Mouse (Mus musculus) CH12.LX (cell line): ENCODE measurements around the gene Ociad2. TPM values are rescaled to one million over a fixed set of nuclear protein-coding genes. Genes with fewer than 3 reads are reported as not detected.

Experiments
- DNase-seq: peaks from one replicate; pipeline ENCODE4 v3.0.0-alpha.2; 2013; ENCODE audit errors: extremely low read depth
- H3K27ac ChIP-seq: 2 replicates; pipeline ENCODE4 v1.5.1; 2012; ENCODE audit warnings: low read depth, mild to moderate bottlenecking, control low read depth, moderate library complexity; ENCODE audit not compliant: insufficient read depth
- H3K27me3 ChIP-seq: replicated peaks from 2 replicates; pipeline ENCODE3; 2012; ENCODE audit warnings: inconsistent platforms
- H3K36me3 ChIP-seq, 2 experiments: replicated peaks in 1 of 2; 2 replicates each; pipeline versions ENCODE3 to v1.6.1; 2012; ENCODE audit warnings: inconsistent platforms in 1 of 2, low read length in 1 of 2, mild to moderate bottlenecking in 1 of 2, mixed read lengths in 1 of 2, moderate library complexity in 1 of 2; ENCODE audit not compliant: control insufficient read depth in 1 of 2, insufficient read depth in 1 of 2
- H3K4me1 ChIP-seq, 2 experiments: 2 replicates each; pipeline ENCODE4 v1.6.1; 2012; ENCODE audit warnings: inconsistent platforms in 1 of 2, moderate library complexity in 1 of 2; ENCODE audit not compliant: insufficient read depth in 2 of 2, control insufficient read depth in 1 of 2
- H3K4me2 ChIP-seq: 2 replicates; pipeline ENCODE4 v1.6.1; 2012; ENCODE audit warnings: low read depth, mild to moderate bottlenecking, control low read depth; ENCODE audit not compliant: poor library complexity, insufficient read depth, severe bottlenecking
- H3K4me3 ChIP-seq, 3 experiments: fragments of 150-350 bp in 1 of 3; sonication (generic) in 1 of 3; replicated peaks in 1 of 3; 2 replicates each; pipeline versions ENCODE3 to v1.5.1; 2011 to 2012; ENCODE audit warnings: low read depth in 2 of 3, low read length in 2 of 3, mild to moderate bottlenecking in 2 of 3, moderate library complexity in 2 of 3, control low read depth in 1 of 3, improper control_type of control experiment in 1 of 3, inconsistent platforms in 1 of 3, mixed read lengths in 1 of 3; ENCODE audit not compliant: poor library complexity in 1 of 3
- H3K79me2 ChIP-seq: replicated peaks from 2 replicates; pipeline ENCODE4 v1.6.1; 2012; ENCODE audit warnings: mild to moderate bottlenecking, moderate library complexity; ENCODE audit not compliant: control insufficient read depth, poor library complexity, insufficient read depth, severe bottlenecking; ENCODE audit errors: extremely low read depth
- H3K9ac ChIP-seq: 2 replicates; pipeline ENCODE4 v1.6.1; 2012; ENCODE audit warnings: low read depth, mild to moderate bottlenecking, control low read depth, moderate library complexity; ENCODE audit not compliant: insufficient read depth
- H3K9me3 ChIP-seq: replicated peaks from 2 replicates; pipeline ENCODE3; 2012; ENCODE audit warnings: low read length, inconsistent platforms, mixed read lengths
- BHLHE40 ChIP-seq: IDR thresholded peaks from 2 replicates; pipeline ENCODE4 v1.6.1; 2011; ENCODE audit warnings: mild to moderate bottlenecking, low read depth, low read length, improper control_type of control experiment
- CHD1 ChIP-seq: IDR thresholded peaks from 2 replicates; pipeline ENCODE4 v1.6.1; 2012; ENCODE audit warnings: low read depth, low read length, improper control_type of control experiment, inconsistent platforms
- E2F4 ChIP-seq: IDR thresholded peaks from 2 replicates; pipeline ENCODE4 v1.6.1; 2011; ENCODE audit warnings: low read depth, low read length, improper control_type of control experiment; ENCODE audit not compliant: insufficient replicate concordance
- ELF1 ChIP-seq: IDR thresholded peaks from 2 replicates; pipeline ENCODE4 v1.6.1; 2014; ENCODE audit warnings: low read depth, mild to moderate bottlenecking, inconsistent platforms, low read length, improper control_type of control experiment
- IRF4 ChIP-seq: IDR thresholded peaks from 2 replicates; pipeline ENCODE4 v1.6.1; 2014; ENCODE audit warnings: low read depth, mild to moderate bottlenecking, inconsistent platforms, low read length, improper control_type of control experiment
- KAT2A ChIP-seq: IDR thresholded peaks from 2 replicates; pipeline ENCODE4 v1.6.1; 2012; ENCODE audit warnings: low read length, improper control_type of control experiment, inconsistent platforms; ENCODE audit not compliant: insufficient replicate concordance
- MAFK ChIP-seq: IDR thresholded peaks from 2 replicates; pipeline ENCODE4 v1.6.1; 2011; ENCODE audit warnings: low read length, improper control_type of control experiment; ENCODE audit not compliant: insufficient replicate concordance
- MAX ChIP-seq: IDR thresholded peaks from 2 replicates; pipeline ENCODE4 v1.6.1; 2011; ENCODE audit warnings: low read length, improper control_type of control experiment
- MAZ ChIP-seq: IDR thresholded peaks from 2 replicates; pipeline ENCODE4 v1.6.1; 2012; ENCODE audit warnings: low read depth, mild to moderate bottlenecking, inconsistent platforms, low read length, improper control_type of control experiment, moderate library complexity
- MEF2A ChIP-seq: IDR thresholded peaks from 2 replicates; pipeline ENCODE4 v1.6.1; 2014; ENCODE audit warnings: low read depth, mild to moderate bottlenecking, inconsistent platforms, low read length, improper control_type of control experiment, borderline replicate concordance
- MXI1 ChIP-seq: IDR thresholded peaks from 2 replicates; pipeline ENCODE4 v1.6.1; 2011; ENCODE audit warnings: mild to moderate bottlenecking, low read depth, low read length, improper control_type of control experiment
- MYC ChIP-seq: IDR thresholded peaks from 2 replicates; pipeline ENCODE4 v1.6.1; 2011; ENCODE audit warnings: low read depth, mild to moderate bottlenecking, improper control_type of control experiment, low read length
- NELFE ChIP-seq: IDR thresholded peaks from 2 replicates; pipeline ENCODE4 v1.6.1; 2011; ENCODE audit warnings: low read depth, low read length, improper control_type of control experiment
- POLR2A ChIP-seq: IDR thresholded peaks from 2 replicates; pipeline ENCODE4 v1.6.1; 2011; ENCODE audit warnings: low read depth, mild to moderate bottlenecking, improper control_type of control experiment, low read length
- POLR2AphosphoS2 ChIP-seq: IDR thresholded peaks from 2 replicates; pipeline ENCODE4 v1.6.1; 2011; ENCODE audit warnings: low read depth, low read length, improper control_type of control experiment
- RAD21 ChIP-seq: IDR thresholded peaks from 2 replicates; pipeline ENCODE4 v1.6.1; 2011; ENCODE audit warnings: low read depth, mild to moderate bottlenecking, low read length, improper control_type of control experiment, moderate library complexity
- RCOR1 ChIP-seq: conservative IDR thresholded peaks from 2 replicates; pipeline ENCODE4 v1.6.1; 2012; ENCODE audit warnings: low read depth, mild to moderate bottlenecking, inconsistent platforms, low read length, improper control_type of control experiment
- SIN3A ChIP-seq: IDR thresholded peaks from 2 replicates; pipeline ENCODE4 v1.6.1; 2012; ENCODE audit warnings: low read length, improper control_type of control experiment, inconsistent platforms
- TCF12 ChIP-seq: IDR thresholded peaks from 2 replicates; pipeline ENCODE4 v1.6.1; 2014; ENCODE audit warnings: low read depth, mild to moderate bottlenecking, inconsistent platforms, low read length, improper control_type of control experiment
- USF1 ChIP-seq: IDR thresholded peaks from 2 replicates; pipeline ENCODE4 v1.6.1; 2014; ENCODE audit warnings: low read depth, mild to moderate bottlenecking, inconsistent platforms, low read length, improper control_type of control experiment
- ZC3H11A ChIP-seq: IDR thresholded peaks from 2 replicates; pipeline ENCODE4 v1.6.1; 2012; ENCODE audit warnings: low read depth, mild to moderate bottlenecking, inconsistent platforms, low read length, improper control_type of control experiment
- ZMIZ1 ChIP-seq: IDR thresholded peaks from 2 replicates; pipeline ENCODE4 v1.6.1; 2012; ENCODE audit warnings: low read depth, mild to moderate bottlenecking, inconsistent platforms, low read length, improper control_type of control experiment
- ZNF384 ChIP-seq: IDR thresholded peaks from 2 replicates; pipeline ENCODE4 v1.6.1; 2012; ENCODE audit warnings: low read depth, low read length, improper control_type of control experiment, inconsistent platforms
- dilution Hi-C: fragments of 300-500 bp; cut with MboI; formaldehyde crosslinking; loops from 2 replicates; pipeline ENCODE4 v1.14.3; 2020; ENCODE audit warnings: low sequenced_read_pairs; ENCODE audit not compliant: extremely low pct_unique_long_range_greater_than_20kb, extremely low pct_ligation_motif_present
- in situ Hi-C: fragments of 300-500 bp; cut with MboI; formaldehyde crosslinking; loops from 3 replicates; pipeline ENCODE4 v1.14.3; 2019; ENCODE audit warnings: low sequenced_read_pairs, low pct_ligation_motif_present, low pct_unique_long_range_greater_than_20kb, mixed read lengths
- polyA plus RNA-seq: library from polyadenylated mRNA; unstranded; fragments of >175 nt; gene quantifications from 2 replicates; pipeline ENCODE4 v1.2.1, GENCODE M21; 2012; ENCODE audit warnings: low read depth; ENCODE audit not compliant: insufficient read length
- total RNA-seq, 2 experiments: library from RNA; depleted of rRNA; stranded (reverse); fragments of 300-350 nt in 1 of 2; fragments of >200 nt in 1 of 2; gene quantifications; 2 replicates each; pipeline ENCODE4 v1.2.3; 2012 to 2014

Gene Ociad2
- total and polyA plus RNA-seq, 3 experiments, result 2.3 to 5.3 (median 4.4) TPM

- Histone ChIP-seq H3K27ac (no peak overlapping the region), H3K9me3 (no peaks in the 10 kb centered on the region), H3K27me3 (no peaks in the 10 kb centered on the region), H3K36me3 (peaks cover 36 to 58% of the 10 kb centered on the region in 2 experiments), H3K4me3 (no peak overlapping the region), H3K79me2 (peaks cover 53% of the 10 kb centered on the region), H3K4me2 (peak overlapping the region; percentile 29; the same call in 1 of the 2 replicates), H3K9ac (no peak overlapping the region), H3K4me1 (peaks cover 11 to 44% of the 10 kb centered on the region in 2 experiments)
- in situ Hi-C loops (loop anchor here (10.0 kb wide), 1 partner anchor 161 kb away; no protein-coding TSS in a partner anchor), dilution Hi-C loops (no loop called here)
- TF ChIP-seq IRF4 (no peak), MAZ (no peak), MXI1 (no peak), BHLHE40 (no peak), POLR2AphosphoS2 (no peak), MAFK (no peak), TCF12 (no peak), ZMIZ1 (no peak)
- DNase-seq, result no peak
Measured at GRCm38 (mm10) chr5:73295916-73296315, 44.9 kb downstream of the Ociad2 start.

GRCm38 (mm10) chr5:73295016-73295415 is 45.8 kb downstream of the Ociad2 start:
- Histone ChIP-seq H3K4me3 (no peak overlapping the region), H3K4me1 (peaks cover 11 to 41% of the 10 kb centered on the region in 2 experiments), H3K27me3 (no peaks in the 10 kb centered on the region), H3K9ac (no peak overlapping the region), H3K79me2 (peaks cover 53% of the 10 kb centered on the region), H3K9me3 (no peaks in the 10 kb centered on the region), H3K27ac (no peak overlapping the region), H3K4me2 (no peak overlapping the region), H3K36me3 (peaks cover 28 to 49% of the 10 kb centered on the region in 2 experiments)
- TF ChIP-seq MEF2A, result no peak
- no peak for TF ChIP-seq RAD21
- no peak for TF ChIP-seq MAFK
- TF ChIP-seq SIN3A, result no peak
- TF ChIP-seq RCOR1, result no peak
- TF ChIP-seq CHD1, result no peak
- no peak for TF ChIP-seq POLR2A
- no peak for TF ChIP-seq NELFE
- TF ChIP-seq E2F4, result no peak
- TF ChIP-seq ZC3H11A, result no peak
- TF ChIP-seq MYC, result no peak
- TF ChIP-seq USF1, result no peak
- no peak for TF ChIP-seq KAT2A
- TF ChIP-seq TCF12, result no peak
- TF ChIP-seq ZNF384, result no peak
- TF ChIP-seq ELF1, result no peak
- TF ChIP-seq MAZ, result no peak
- TF ChIP-seq MAX, result no peak
- TF ChIP-seq IRF4, result no peak
- no peak for DNase-seq
- dilution Hi-C loops, result no loop called here
- in situ Hi-C loops, result loop anchor here (10.0 kb wide), 1 partner anchor 160 kb away; no protein-coding TSS in a partner anchor
